Mouse (Mus musculus): ENCODE measurements around the gene Fat2. TPM values are rescaled to one million over a fixed set of nuclear protein-coding genes. Genes with fewer than 3 reads are reported as not detected.

Fat2 gene
- polyA plus RNA-seq, 1 experiment from 2014 or later = not detected

- 55% methylated on average over 2 of the region's 2 CpGs for WGBS (ENCODE audit: missing documents)
- H3K27ac ChIP-seq = no peak overlapping the region
- H3K36me3 ChIP-seq (ENCODE audit: inconsistent target) = no peaks in the 10 kb centered on the region
- no peaks in the 10 kb centered on the region for H3K79me2 ChIP-seq (ENCODE audit: inconsistent target)
- H3K4me3 ChIP-seq (ENCODE audit: inconsistent target) = no peak overlapping the region
Measured at GRCm38 (mm10) chr11:55314704-55315047, 21.7 kb downstream of the Fat2 start.

GRCm38 (mm10) chr11:55313768-55314703 lies 22.3 kb downstream of the Fat2 start:
- H3K36me3 ChIP-seq (ENCODE audit: inconsistent target) = no peaks in the 10 kb centered on the region

GRCm38 (mm10) chr11:55302350-55302749 lies 34.0 kb downstream of the Fat2 start:
- Histone ChIP-seq H3K36me3 (ENCODE audit: inconsistent target) (no peaks in the 10 kb centered on the region), H3K4me3 (ENCODE audit: inconsistent target) (no peak overlapping the region), H3K27ac (no peak overlapping the region), H3K79me2 (ENCODE audit: inconsistent target) (no peaks in the 10 kb centered on the region)
- WGBS (ENCODE audit: missing documents) = 86% methylated on average over 4 of the region's 4 CpGs

More at GRCm38 (mm10) chr11:55313768-55314703, 22.3 kb downstream of the Fat2 start:
- Histone ChIP-seq H3K79me2 (ENCODE audit: inconsistent target) (no peaks in the 10 kb centered on the region), H3K4me3 (ENCODE audit: inconsistent target) (no peak overlapping the region), H3K27ac (no peak overlapping the region)
- WGBS (ENCODE audit: missing documents) = 35% methylated on average over 29 of the region's 29 CpGs

GRCm38 (mm10) chr11:55293179-55293578 lies 43.2 kb downstream of the Fat2 start:
- no peak overlapping the region for H3K27ac ChIP-seq
- no peaks in the 10 kb centered on the region for H3K79me2 ChIP-seq (ENCODE audit: inconsistent target)
- no peaks in the 10 kb centered on the region for H3K36me3 ChIP-seq (ENCODE audit: inconsistent target)
- no peak overlapping the region for H3K4me3 ChIP-seq (ENCODE audit: inconsistent target)
- WGBS (ENCODE audit: missing documents) = 91% methylated on average over 5 of the region's 5 CpGs

GRCm38 (mm10) chr11:55291901-55292300 lies 44.5 kb downstream of the Fat2 start:
- no peak overlapping the region for H3K27ac ChIP-seq
- H3K36me3 ChIP-seq (ENCODE audit: inconsistent target) = no peaks in the 10 kb centered on the region
- 91% methylated on average over 7 of the region's 7 CpGs for WGBS (ENCODE audit: missing documents)
- H3K79me2 ChIP-seq (ENCODE audit: inconsistent target) = no peaks in the 10 kb centered on the region
- H3K4me3 ChIP-seq (ENCODE audit: inconsistent target) = no peak overlapping the region

- H3K4me3 ChIP-seq (ENCODE audit: inconsistent target) = no peak overlapping the region
- H3K27ac ChIP-seq = no peak overlapping the region
- H3K79me2 ChIP-seq (ENCODE audit: inconsistent target) = no peaks in the 10 kb centered on the region
- H3K36me3 ChIP-seq (ENCODE audit: inconsistent target) = no peaks in the 10 kb centered on the region
- 80% methylated on average over 5 of the region's 5 CpGs for WGBS (ENCODE audit: missing documents)
Measured at GRCm38 (mm10) chr11:55289851-55290391, 46.4 kb downstream of the Fat2 start.

- Histone ChIP-seq H3K27ac (no peak overlapping the region), H3K4me3 (ENCODE audit: inconsistent target) (no peak overlapping the region), H3K36me3 (ENCODE audit: inconsistent target) (no peaks in the 10 kb centered on the region), H3K79me2 (ENCODE audit: inconsistent target) (no peaks in the 10 kb centered on the region)
- 100% methylated on average over 6 of the region's 6 CpGs for WGBS (ENCODE audit: missing documents)
Measured at GRCm38 (mm10) chr11:55274756-55275155, 61.6 kb downstream of the Fat2 start.

GRCm38 (mm10) chr11:55268580-55268979 lies 67.8 kb downstream of the Fat2 start:
- H3K79me2 ChIP-seq (ENCODE audit: inconsistent target) = no peaks in the 10 kb centered on the region

GRCm38 (mm10) chr11:55265647-55266046 lies 70.7 kb downstream of the Fat2 start:
- H3K36me3 ChIP-seq (ENCODE audit: inconsistent target) = no peaks in the 10 kb centered on the region
- WGBS (ENCODE audit: missing documents) = 93% methylated on average over 2 of the region's 2 CpGs
- H3K4me3 ChIP-seq (ENCODE audit: inconsistent target) = no peak overlapping the region
- no peaks in the 10 kb centered on the region for H3K79me2 ChIP-seq (ENCODE audit: inconsistent target)
- no peak overlapping the region for H3K27ac ChIP-seq

More at GRCm38 (mm10) chr11:55268580-55268979, 67.8 kb downstream of the Fat2 start:
- WGBS (ENCODE audit: missing documents) = 69% methylated on average over 6 of the region's 6 CpGs
- Histone ChIP-seq H3K4me3 (ENCODE audit: inconsistent target) (no peak overlapping the region), H3K36me3 (ENCODE audit: inconsistent target) (no peaks in the 10 kb centered on the region), H3K27ac (no peak overlapping the region)

GRCm38 (mm10) chr11:55264318-55264717 lies 72.0 kb downstream of the Fat2 start:
- WGBS (ENCODE audit: missing documents) = 92% methylated on average over 2 of the region's 2 CpGs
- Histone ChIP-seq H3K79me2 (ENCODE audit: inconsistent target) (no peaks in the 10 kb centered on the region), H3K4me3 (ENCODE audit: inconsistent target) (no peak overlapping the region), H3K36me3 (ENCODE audit: inconsistent target) (no peaks in the 10 kb centered on the region), H3K27ac (no peak overlapping the region)

GRCm38 (mm10) chr11:55262000-55262399 lies 74.4 kb downstream of the Fat2 start:
- WGBS (ENCODE audit: missing documents) = 79% methylated on average over 5 of the region's 5 CpGs
- Histone ChIP-seq H3K27ac (no peak overlapping the region), H3K79me2 (ENCODE audit: inconsistent target) (no peaks in the 10 kb centered on the region), H3K4me3 (ENCODE audit: inconsistent target) (no peak overlapping the region), H3K36me3 (ENCODE audit: inconsistent target) (no peaks in the 10 kb centered on the region)

- no peaks in the 10 kb centered on the region for H3K79me2 ChIP-seq (ENCODE audit: inconsistent target)
- no peak overlapping the region for H3K4me3 ChIP-seq (ENCODE audit: inconsistent target)
- H3K36me3 ChIP-seq (ENCODE audit: inconsistent target) = no peaks in the 10 kb centered on the region
- no peak overlapping the region for H3K27ac ChIP-seq
- WGBS (ENCODE audit: missing documents) = 94% methylated on average over 4 of the region's 4 CpGs
Measured at GRCm38 (mm10) chr11:55261105-55261504, 75.3 kb downstream of the Fat2 start.

GRCm38 (mm10) chr11:55253391-55253790 lies 83.0 kb downstream of the Fat2 start:
- H3K79me2 ChIP-seq (ENCODE audit: inconsistent target) = no peaks in the 10 kb centered on the region
- no peak overlapping the region for H3K4me3 ChIP-seq (ENCODE audit: inconsistent target)
- 91% methylated on average over 9 of the region's 9 CpGs for WGBS (ENCODE audit: missing documents)
- no peaks in the 10 kb centered on the region for H3K36me3 ChIP-seq (ENCODE audit: inconsistent target)
- no peak overlapping the region for H3K27ac ChIP-seq

GRCm38 (mm10) chr11:55250527-55250926 lies 85.8 kb downstream of the Fat2 start:
- 32% methylated on average over 6 of the region's 6 CpGs for WGBS (ENCODE audit: missing documents)
- H3K79me2 ChIP-seq (ENCODE audit: inconsistent target) = no peaks in the 10 kb centered on the region

GRCm38 (mm10) chr11:55240556-55240955 lies 95.8 kb downstream of the Fat2 start:
- WGBS (ENCODE audit: missing documents) = 16% methylated on average over 3 of the region's 7 CpGs
- Histone ChIP-seq H3K4me3 (ENCODE audit: inconsistent target) (no peak overlapping the region), H3K27ac (no peak overlapping the region), H3K79me2 (ENCODE audit: inconsistent target) (no peaks in the 10 kb centered on the region), H3K36me3 (ENCODE audit: inconsistent target) (no peaks in the 10 kb centered on the region)

More at GRCm38 (mm10) chr11:55250527-55250926, 85.8 kb downstream of the Fat2 start:
- Histone ChIP-seq H3K27ac (no peak overlapping the region), H3K36me3 (ENCODE audit: inconsistent target) (no peaks in the 10 kb centered on the region), H3K4me3 (ENCODE audit: inconsistent target) (no peak overlapping the region)

All from macrophage (primary cell).